Mouse (Mus musculus) CD8-positive naive resting alpha-beta T cell, adult 2 months (primary cell): ENCODE results near the gene Rexo5.

Experiments
- DNase-seq, 2 experiments: peaks; one replicate each; pipeline ENCODE4 v3.0.0; 2022; ENCODE audit warnings: low read depth in 2 of 2, low spot score in 2 of 2

Rexo5 gene

GRCm38 (mm10) chr7:119881229-119881628, 87.4 kb downstream of the Rexo5 start:
- DNase-seq = no peak

GRCm38 (mm10) chr7:119887887-119888286, 94.1 kb downstream of the Rexo5 start:
- no peak for DNase-seq

GRCm38 (mm10) chr7:119892198-119892597, 98.4 kb downstream of the Rexo5 start:
- DNase-seq = no peak

- no peak for DNase-seq
These were observed 98.9 kb downstream of the Rexo5 start for GRCm38 (mm10) chr7:119892742-119893141.

- DNase-seq = peak in 1 of 2 experiments; percentile 11
These were observed 101.2 kb downstream of the Rexo5 start for GRCm38 (mm10) chr7:119894818-119895544.

- DNase-seq = peak; percentile 92 to 94
These were observed 102.1 kb downstream of the Rexo5 start, which contains the start of the genes Lyrm1 and Dcun1d3 for GRCm38 (mm10) chr7:119895639-119896512. Gene Lyrm1, plus strand, starts transcription at chr7:119895861. Gene Dcun1d3, minus strand, starts transcription at chr7:119896298.

GRCm38 (mm10) chr7:119897521-119898109, 103.8 kb downstream of the Rexo5 start:
- DNase-seq = no peak

- no peak for DNase-seq
These were observed 104.5 kb downstream of the Rexo5 start for GRCm38 (mm10) chr7:119898247-119898856.
